Mouse (Mus musculus) MEL (cell line): ENCODE data around the gene Ndrg3. TPM values are rescaled to one million over a fixed set of nuclear protein-coding genes. Genes with fewer than 3 reads are reported as not detected.

Experiments used
- DNase-seq: peaks from one replicate; pipeline ENCODE4 v3.0.0; 2011; ENCODE audit warnings: low read depth, low spot score
- H3K27ac ChIP-seq: 2 replicates; pipeline ENCODE4 v1.5.1; 2012; ENCODE audit warnings: low read depth, mild to moderate bottlenecking, control low read depth, low read length, moderate library complexity; ENCODE audit not compliant: control insufficient read depth
- H3K27me3 ChIP-seq, 2 experiments: fragments of 150-350 bp in 1 of 2; sonication (generic) in 1 of 2; 2 replicates each; pipeline ENCODE4 v1.6.1; 2012; ENCODE audit warnings: low read length in 2 of 2, mild to moderate bottlenecking in 2 of 2, improper control_type of control experiment in 1 of 2, moderate library complexity in 1 of 2; ENCODE audit not compliant: insufficient read depth in 2 of 2, control insufficient read depth in 1 of 2
- H3K36me3 ChIP-seq, 2 experiments: 2 replicates each; pipeline ENCODE4 v1.6.1; 2012 to 2014; ENCODE audit warnings: low read length in 2 of 2, improper control_type of control experiment in 1 of 2, inconsistent platforms in 1 of 2, mild to moderate bottlenecking in 1 of 2; ENCODE audit not compliant: insufficient read depth in 2 of 2, control insufficient read depth in 1 of 2
- H3K4me1 ChIP-seq, 2 experiments: fragments of 150-350 bp in 1 of 2; sonication (generic) in 1 of 2; 2 replicates each; pipeline ENCODE4 v1.6.1; 2012; ENCODE audit warnings: low read length in 2 of 2, improper control_type of control experiment in 1 of 2, mild to moderate bottlenecking in 1 of 2; ENCODE audit not compliant: insufficient read depth in 2 of 2, control insufficient read depth in 1 of 2
- H3K4me3 ChIP-seq, 2 experiments: fragments of 150-350 bp in 1 of 2; sonication (generic) in 1 of 2; 2 replicates each; pipeline ENCODE4 v1.5.1; 2012; ENCODE audit warnings: low read depth in 2 of 2, low read length in 2 of 2, mild to moderate bottlenecking in 2 of 2, moderate library complexity in 2 of 2, control low read depth in 1 of 2, improper control_type of control experiment in 1 of 2; ENCODE audit not compliant: control insufficient read depth in 1 of 2, insufficient read depth in 1 of 2
- H3K79me2 ChIP-seq: 2 replicates; pipeline ENCODE4 v1.6.1; 2012; ENCODE audit warnings: mild to moderate bottlenecking, low read length, moderate library complexity; ENCODE audit not compliant: control insufficient read depth, poor library complexity, insufficient read depth
- H3K9ac ChIP-seq: 2 replicates; pipeline ENCODE4 v1.6.1; 2012; ENCODE audit warnings: low read depth, mild to moderate bottlenecking, control low read depth, low read length, moderate library complexity; ENCODE audit not compliant: control insufficient read depth, poor library complexity, severe bottlenecking
- H3K9me3 ChIP-seq: fragments of 150-350 bp; sonication (generic); replicated peaks from 2 replicates; pipeline ENCODE4 v1.6.1; 2012; ENCODE audit warnings: mild to moderate bottlenecking, low read length, improper control_type of control experiment, moderate library complexity; ENCODE audit not compliant: insufficient read depth
- BHLHE40 ChIP-seq: IDR thresholded peaks from 2 replicates; pipeline ENCODE4 v1.6.1; 2012; ENCODE audit warnings: low read depth, mild to moderate bottlenecking, inconsistent platforms, low read length, improper control_type of control experiment, borderline replicate concordance
- CHD2 ChIP-seq: IDR thresholded peaks from 2 replicates; pipeline ENCODE4 v1.6.1; 2011; ENCODE audit warnings: low read length, improper control_type of control experiment
- CTCF ChIP-seq, 3 experiments: IDR thresholded peaks in 2 of 3; conservative IDR thresholded peaks in 1 of 3; 2 replicates each; pipeline ENCODE4 v1.5.1; 2011 to 2012; ENCODE audit warnings: low read length in 3 of 3, low read depth in 2 of 3, mild to moderate bottlenecking in 2 of 3, improper control_type of control experiment in 1 of 3, inconsistent platforms in 1 of 3, mixed read lengths in 1 of 3, moderate library complexity in 1 of 3; ENCODE audit not compliant: control insufficient read depth in 1 of 3, insufficient read depth in 1 of 3, poor library complexity in 1 of 3, severe bottlenecking in 1 of 3
- E2F4 ChIP-seq: IDR thresholded peaks from 2 replicates; pipeline ENCODE4 v1.6.1; 2011; ENCODE audit warnings: low read depth, low read length, improper control_type of control experiment, borderline replicate concordance
- ELF1 ChIP-seq: IDR thresholded peaks from 2 replicates; pipeline ENCODE4 v1.6.1; 2014; ENCODE audit warnings: low read depth, mild to moderate bottlenecking, inconsistent platforms, low read length, improper control_type of control experiment, moderate library complexity
- EP300 ChIP-seq, 2 experiments: IDR thresholded peaks; 2 replicates each; pipeline ENCODE4 v1.6.1; 2011; ENCODE audit warnings: improper control_type of control experiment in 2 of 2, low read length in 2 of 2, low read depth in 1 of 2, mild to moderate bottlenecking in 1 of 2
- ETS1 ChIP-seq: IDR thresholded peaks from 2 replicates; pipeline ENCODE4 v1.6.1; 2012; ENCODE audit warnings: low read depth, mild to moderate bottlenecking, inconsistent platforms, low read length, improper control_type of control experiment, moderate library complexity
- HCFC1 ChIP-seq: IDR thresholded peaks from 2 replicates; pipeline ENCODE4 v1.6.1; 2012; ENCODE audit warnings: low read depth, mild to moderate bottlenecking, inconsistent platforms, low read length, improper control_type of control experiment, moderate library complexity
- JUND ChIP-seq: IDR thresholded peaks from 2 replicates; pipeline ENCODE4 v1.6.1; 2011; ENCODE audit warnings: low read depth, mild to moderate bottlenecking, improper control_type of control experiment, low read length
- KAT2A ChIP-seq: conservative IDR thresholded peaks from 2 replicates; pipeline ENCODE4 v1.6.1; 2012; ENCODE audit warnings: low read depth, low read length, improper control_type of control experiment, inconsistent platforms
- MAFK ChIP-seq: IDR thresholded peaks from 2 replicates; pipeline ENCODE4 v1.6.1; 2011; ENCODE audit warnings: low read depth, mild to moderate bottlenecking, low read length, improper control_type of control experiment, borderline replicate concordance
- MEF2A ChIP-seq: IDR thresholded peaks from 2 replicates; pipeline ENCODE4 v1.6.1; 2014; ENCODE audit warnings: low read depth, mild to moderate bottlenecking, inconsistent platforms, low read length, improper control_type of control experiment; ENCODE audit not compliant: poor library complexity, insufficient replicate concordance, severe bottlenecking; ENCODE audit errors: extremely low read depth
- MYC ChIP-seq: IDR thresholded peaks from 2 replicates; pipeline ENCODE4 v1.6.1; 2011; ENCODE audit warnings: low read depth, mild to moderate bottlenecking, low read length, improper control_type of control experiment, moderate library complexity
- NELFE ChIP-seq: IDR thresholded peaks from 2 replicates; pipeline ENCODE4 v1.6.1; 2011; ENCODE audit warnings: low read depth, low read length, improper control_type of control experiment
- POLR2A ChIP-seq, 2 experiments: IDR thresholded peaks; 2 replicates each; pipeline ENCODE4 v1.6.1; 2011 to 2012; ENCODE audit warnings: low read length in 2 of 2, mild to moderate bottlenecking in 2 of 2, control low read depth in 1 of 2, improper control_type of control experiment in 1 of 2, low read depth in 1 of 2, moderate library complexity in 1 of 2; ENCODE audit not compliant: control insufficient read depth in 1 of 2, insufficient read depth in 1 of 2, poor library complexity in 1 of 2
- POLR2AphosphoS2 ChIP-seq: IDR thresholded peaks from 2 replicates; pipeline ENCODE4 v1.6.1; 2011; ENCODE audit warnings: low read length, improper control_type of control experiment
- POLR2AphosphoS5 ChIP-seq: IDR thresholded peaks from 2 replicates; pipeline ENCODE4 v1.6.1; 2012; ENCODE audit warnings: low read depth, borderline replicate concordance, mild to moderate bottlenecking, inconsistent platforms, low read length, moderate library complexity, mixed read lengths
- RAD21 ChIP-seq: IDR thresholded peaks from 2 replicates; pipeline ENCODE4 v1.6.1; 2011; ENCODE audit warnings: mild to moderate bottlenecking, low read depth, low read length, improper control_type of control experiment
- RCOR1 ChIP-seq: IDR thresholded peaks from 2 replicates; pipeline ENCODE4 v1.6.1; 2012; ENCODE audit warnings: low read depth, mild to moderate bottlenecking, inconsistent platforms, low read length, improper control_type of control experiment
- SIN3A ChIP-seq: IDR thresholded peaks from 2 replicates; pipeline ENCODE4 v1.6.1; 2012; ENCODE audit warnings: low read length, improper control_type of control experiment, inconsistent platforms
- SMC3 ChIP-seq: IDR thresholded peaks from 2 replicates; pipeline ENCODE4 v1.6.1; 2011; ENCODE audit warnings: low read depth, low read length, improper control_type of control experiment
- TAL1 ChIP-seq: IDR thresholded peaks from 2 replicates; pipeline ENCODE4 v1.6.1; 2012; ENCODE audit warnings: mild to moderate bottlenecking, inconsistent platforms, low read length, moderate library complexity, mixed read lengths
- TBP ChIP-seq: IDR thresholded peaks from 2 replicates; pipeline ENCODE4 v1.8.0; 2011; ENCODE audit warnings: low read depth, low read length, improper control_type of control experiment
- TCF12 ChIP-seq: IDR thresholded peaks from 2 replicates; pipeline ENCODE4 v1.6.1; 2014; ENCODE audit warnings: low read depth, mild to moderate bottlenecking, inconsistent platforms, low read length, improper control_type of control experiment, moderate library complexity
- USF2 ChIP-seq, 2 experiments: IDR thresholded peaks; 2 replicates each; pipeline ENCODE4 v1.6.1; 2011 to 2012; ENCODE audit warnings: improper control_type of control experiment in 2 of 2, low read length in 2 of 2, borderline replicate concordance in 1 of 2, inconsistent platforms in 1 of 2, low read depth in 1 of 2, mild to moderate bottlenecking in 1 of 2; ENCODE audit not compliant: insufficient read depth in 1 of 2
- ZC3H11A ChIP-seq: IDR thresholded peaks from 2 replicates; pipeline ENCODE4 v1.6.1; 2012; ENCODE audit warnings: low read depth, mild to moderate bottlenecking, inconsistent platforms, low read length, improper control_type of control experiment
- ZNF384 ChIP-seq: IDR thresholded peaks from 2 replicates; pipeline ENCODE4 v1.6.1; 2012; ENCODE audit warnings: low read depth, mild to moderate bottlenecking, inconsistent platforms, low read length, improper control_type of control experiment
- polyA plus RNA-seq, 2 experiments: library from polyadenylated mRNA; stranded (reverse) in 1 of 2; unstranded in 1 of 2; fragments of >175 nt in 1 of 2; fragments of >200 nt in 1 of 2; gene quantifications; 2 replicates each; pipeline versions ENCODE4 v1.2.1 to v1.2.4; 2012; ENCODE audit warnings: low replicate concordance in 2 of 2, low read depth in 1 of 2; ENCODE audit not compliant: insufficient read length in 2 of 2, insufficient read depth in 1 of 2, missing spikeins in 1 of 2
- total RNA-seq: library from RNA; depleted of rRNA; stranded (reverse); fragments of 300-350 nt; gene quantifications from 2 replicates; pipeline ENCODE4 v1.2.3, GENCODE M21; 2012

Ndrg3 gene
- total and polyA plus RNA-seq, 3 experiments: 19.0 to 39.6 TPM; not detected in 1

DNA sequence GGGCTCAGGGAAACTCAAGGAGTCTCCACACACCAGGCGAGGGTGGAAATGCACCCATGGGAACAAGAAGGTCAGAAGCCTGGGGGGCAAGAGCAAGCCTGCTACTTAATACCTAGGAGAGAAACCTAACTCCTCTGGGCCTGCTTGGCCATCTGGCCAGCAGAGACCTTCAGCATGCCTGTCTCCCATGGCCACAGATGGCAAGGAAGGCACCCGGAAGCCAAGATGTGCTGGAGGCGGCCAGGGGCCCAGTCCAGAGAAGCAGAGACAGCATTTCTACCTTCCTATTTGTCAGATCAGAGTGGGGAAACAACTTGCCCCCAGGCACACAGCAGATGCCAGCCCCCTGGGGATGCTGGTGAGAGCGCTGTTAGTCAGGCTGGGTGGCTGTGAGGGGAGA is 36.4 kb upstream of the Ndrg3 start:
- Histone ChIP-seq H3K9me3 (no peaks in the 10 kb centered on the region), H3K4me1 (peaks cover 0 to 17% of the 10 kb centered on the region in 2 experiments; a peak in 3 of 4 replicates), H3K36me3 (peaks cover 0 to 13% of the 10 kb centered on the region in 2 experiments; a peak in 2 of 4 replicates), H3K9ac (no peak overlapping the region), H3K27ac (no peak overlapping the region), H3K27me3 (no peaks in the 10 kb centered on the region), H3K79me2 (peaks cover 2% of the 10 kb centered on the region; the same call in 1 of the 2 replicates), H3K4me3 (no peak overlapping the region)
- DNase-seq: no peak
- no peak for TF ChIP-seq RCOR1
- no peak for TF ChIP-seq MEF2A
- no peak for TF ChIP-seq ZC3H11A
- no peak for TF ChIP-seq POLR2A (IDR thresholded peaks at IDR 0.05; ENCODE audit: control insufficient read depth in 1 of 2, insufficient read depth in 1 of 2, low read depth in 1 of 2, low read length in 2 of 2, poor library complexity in 1 of 2)
- no peak for TF ChIP-seq EP300 (IDR thresholded peaks at IDR 0.05; ENCODE audit: low read depth in 1 of 2, low read length in 2 of 2)
- no peak for TF ChIP-seq ZNF384
- TF ChIP-seq ETS1: no peak
- no peak for TF ChIP-seq SIN3A
- no peak for TF ChIP-seq ELF1

DNA sequence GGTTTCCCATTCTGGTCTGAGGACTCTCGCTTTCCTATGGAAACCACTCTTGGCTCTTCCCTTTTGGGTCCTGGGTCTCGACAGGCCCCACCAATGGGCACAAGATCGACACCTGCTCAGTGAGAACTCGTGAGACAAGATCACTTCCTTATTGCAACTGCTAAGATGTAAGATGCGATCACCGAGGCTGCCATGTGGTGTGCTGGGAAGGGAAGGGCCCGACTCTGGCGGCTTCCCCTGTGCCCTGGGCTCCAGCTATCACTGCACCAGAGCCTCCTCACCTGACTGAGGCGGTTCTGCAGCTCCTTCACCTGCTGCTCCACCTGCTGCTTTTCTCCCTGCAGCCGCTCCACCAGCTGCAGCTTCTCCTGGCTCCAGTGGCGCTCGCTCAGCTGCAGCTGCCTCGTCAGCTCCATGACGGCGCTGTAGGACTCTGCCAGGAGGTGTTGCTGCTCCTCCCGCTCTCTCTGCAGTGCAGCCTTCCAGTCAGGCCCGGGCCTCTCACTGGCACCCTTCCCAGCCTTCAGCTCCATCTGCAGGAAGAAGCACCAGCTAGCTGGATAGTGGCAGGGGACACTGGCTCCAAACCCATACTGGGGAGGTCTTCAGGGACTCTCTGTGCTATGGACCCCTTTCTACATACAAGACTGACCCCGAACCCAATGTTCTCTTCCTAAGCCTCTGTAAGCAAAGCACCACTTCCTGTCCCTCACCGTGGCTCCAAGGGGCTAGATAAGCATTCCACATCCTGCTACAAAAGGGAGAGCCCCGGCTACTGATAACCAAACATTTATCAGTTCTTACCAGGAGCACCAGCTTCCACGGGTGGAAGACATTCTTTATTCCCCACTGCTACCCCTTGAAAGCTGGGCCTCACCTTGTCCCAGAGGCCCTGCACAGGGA is 35.5 kb upstream of the Ndrg3 start:
- Histone ChIP-seq H3K4me3 (peak overlapping the region; percentile 22 to 54), H3K36me3 (peaks cover 0 to 13% of the 10 kb centered on the region in 2 experiments; a peak in 2 of 4 replicates), H3K9ac (peak overlapping the region; percentile 81), H3K79me2 (peaks cover 2% of the 10 kb centered on the region; the same call in 1 of the 2 replicates), H3K9me3 (no peaks in the 10 kb centered on the region), H3K4me1 (peaks cover 0 to 17% of the 10 kb centered on the region in 2 experiments; a peak in 3 of 4 replicates), H3K27ac (peak overlapping the region; percentile 41), H3K27me3 (no peaks in the 10 kb centered on the region)
- DNase-seq: peak; percentile 66
- no peak for TF ChIP-seq SMC3
- TF ChIP-seq ETS1: no peak
- no peak for TF ChIP-seq MYC
- 0 out of 4 replicates have a peak, but pooled peaks of 1 of the 2 experiments have one; percentile 45 for TF ChIP-seq POLR2A (IDR thresholded peaks at IDR 0.05; ENCODE audit: control insufficient read depth in 1 of 2, insufficient read depth in 1 of 2, low read depth in 1 of 2, low read length in 2 of 2, poor library complexity in 1 of 2)
- no peak for TF ChIP-seq MEF2A
- no peak for TF ChIP-seq POLR2AphosphoS5
- TF ChIP-seq JUND: no peak
- TF ChIP-seq ZNF384: no peak
- TF ChIP-seq CTCF (IDR thresholded peaks at IDR 0.05 in 2 of 3, conservative IDR thresholded peaks at IDR 0.05 in 1 of 3; ENCODE audit: control insufficient read depth in 1 of 3, insufficient read depth in 1 of 3, low read depth in 2 of 3, low read length in 3 of 3, poor library complexity in 1 of 3, severe bottlenecking in 1 of 3): peak in 2 of 3 experiments; percentile 11 to 19; a peak in 3 of 6 replicates
- TF ChIP-seq CHD2: no peak
- TF ChIP-seq KAT2A: no peak
- TF ChIP-seq BHLHE40: no peak
- TF ChIP-seq ELF1: no peak
- TF ChIP-seq TBP: no peak
- no peak; the same call in 1 of the 2 replicates for TF ChIP-seq TCF12
- TF ChIP-seq E2F4: no peak
- no peak for TF ChIP-seq USF2 (IDR thresholded peaks at IDR 0.05; ENCODE audit: borderline replicate concordance in 1 of 2, insufficient read depth in 1 of 2, low read depth in 1 of 2, low read length in 2 of 2)
- no peak for TF ChIP-seq RAD21
- no peak for TF ChIP-seq ZC3H11A
- no peak for TF ChIP-seq MAFK
- no peak for TF ChIP-seq NELFE
- TF ChIP-seq EP300 (IDR thresholded peaks at IDR 0.05; ENCODE audit: low read depth in 1 of 2, low read length in 2 of 2): peak in 1 of 2 experiments; percentile 35; a peak in 1 of 4 replicates
- TF ChIP-seq TAL1: peak; percentile 49
- no peak for TF ChIP-seq POLR2AphosphoS2
- TF ChIP-seq HCFC1: no peak
